ENCODE assay signal across 7 mouse cellular contexts in genomic region chr8:84979599-84980421, GRCm38 (mm10). TPM values are rescaled to one million over a fixed set of nuclear protein-coding genes. Genes with fewer than 3 reads are reported as not detected.
A peak's percentile ranks its signal among the peaks of the same experiment; 100 is the strongest.
DNase-seq lines count a peak whose midpoint lies in the region; ATAC-seq lines count a peak whose summit lies in the region.

No protein-coding gene starts in this region.

- H3K4me3 ChIP-seq in embryonic facial prominence, embryonic 11.5 days (ENCODE audit: low read depth, low read length), result peak overlapping the region; percentile 28
- peak overlapping the region; percentile 33 for H3K4me3 ChIP-seq in limb, embryonic 11.5 days (ENCODE audit: low read depth, low read length)
- H3K4me3 ChIP-seq in midbrain, embryonic 13.5 days (replicated peaks), result peak overlapping the region; percentile 53

- DNase-seq in adrenal gland, postnatal 25 days, result peak; percentile 92
- peak; percentile 92 for DNase-seq in embryonic facial prominence, embryonic 11.5 days (ENCODE audit: low spot score)
- peak; percentile 100 for DNase-seq in heart, adult 11 months
- DNase-seq in kidney, adult 18-20 months, result peak; percentile 95
- peak; percentile 90 for DNase-seq in limb, embryonic 11.5 days (ENCODE audit: low spot score)
- peak; percentile 83 for DNase-seq in spleen, adult 12 weeks (ENCODE audit: low spot score)

- peaks cover 20% of the 10 kb centered on the region for H3K4me1 ChIP-seq in embryonic facial prominence, embryonic 11.5 days (ENCODE audit: control insufficient read depth, insufficient read depth, low read length)
- H3K4me1 ChIP-seq in limb, embryonic 11.5 days (ENCODE audit: control insufficient read depth, insufficient read depth, low read length), result peaks cover 54% of the 10 kb centered on the region
- H3K4me1 ChIP-seq in midbrain, embryonic 13.5 days (replicated peaks), result peaks cover 74% of the 10 kb centered on the region

- H3K9me3 ChIP-seq in embryonic facial prominence, embryonic 11.5 days (replicated peaks; ENCODE audit: control insufficient read depth, low read length), result no peaks in the 10 kb centered on the region
- H3K9me3 ChIP-seq in limb, embryonic 11.5 days (ENCODE audit: control insufficient read depth, low read length), result no peaks in the 10 kb centered on the region
- H3K9me3 ChIP-seq in midbrain, embryonic 13.5 days, result no peaks in the 10 kb centered on the region

- 2% methylated on average over 42 of the region's 42 CpGs for WGBS in embryonic facial prominence, embryonic 11.5 days
- 2% methylated on average over 28 of the region's 42 CpGs for WGBS in limb, embryonic 11.5 days
- WGBS in midbrain, embryonic 13.5 days, result 3% methylated on average over 42 of the region's 42 CpGs

- H3K4me2 ChIP-seq in embryonic facial prominence, embryonic 11.5 days (ENCODE audit: low read depth, low read length), result peak overlapping the region; percentile 71
- H3K4me2 ChIP-seq in limb, embryonic 11.5 days (ENCODE audit: low read depth, severe bottlenecking), result peak overlapping the region; percentile 97
- peak overlapping the region; percentile 95 for H3K4me2 ChIP-seq in midbrain, embryonic 13.5 days (replicated peaks)

- ATAC-seq in embryonic facial prominence, embryonic 11.5 days (replicated peaks; ENCODE audit: insufficient number of reproducible peaks, low FRiP score, low TSS enrichment, low read depth), result 0 out of 2 replicates have a peak, but pooled peaks have one; percentile 15
- ATAC-seq in limb, embryonic 11.5 days (ENCODE audit: insufficient number of reproducible peaks, low FRiP score, low TSS enrichment, low read depth), result peak; percentile 11; the same call in 1 of the 2 replicates
- ATAC-seq in midbrain, embryonic 13.5 days, result peak; percentile 21

- H3K27ac ChIP-seq in embryonic facial prominence, embryonic 11.5 days (replicated peaks; ENCODE audit: low read depth, low read length), result peak overlapping the region; percentile 36; the same call in 1 of the 2 replicates
- no peak overlapping the region for H3K27ac ChIP-seq in limb, embryonic 11.5 days (replicated peaks; ENCODE audit: low read depth, low read length)
- peak overlapping the region; percentile 35; the same call in 1 of the 2 replicates for H3K27ac ChIP-seq in midbrain, embryonic 13.5 days

- peaks cover 22% of the 10 kb centered on the region for H3K27me3 ChIP-seq in embryonic facial prominence, embryonic 11.5 days (ENCODE audit: control insufficient read depth, insufficient read depth, low read length)
- peaks cover 15% of the 10 kb centered on the region for H3K27me3 ChIP-seq in limb, embryonic 11.5 days (ENCODE audit: control insufficient read depth, insufficient read depth, low read length)
- peaks cover 57% of the 10 kb centered on the region for H3K27me3 ChIP-seq in midbrain, embryonic 13.5 days

- peak overlapping the region; percentile 46 for H3K9ac ChIP-seq in embryonic facial prominence, embryonic 11.5 days (replicated peaks; ENCODE audit: low read length)
- H3K9ac ChIP-seq in limb, embryonic 11.5 days (ENCODE audit: low read length), result peak overlapping the region; percentile 53
- peak overlapping the region; percentile 46; the same call in 1 of the 2 replicates for H3K9ac ChIP-seq in midbrain, embryonic 13.5 days (replicated peaks)

- no peaks in the 10 kb centered on the region for H3K36me3 ChIP-seq in embryonic facial prominence, embryonic 11.5 days (replicated peaks; ENCODE audit: control insufficient read depth, insufficient read depth, low read depth, low read length)
- H3K36me3 ChIP-seq in limb, embryonic 11.5 days (ENCODE audit: control insufficient read depth, insufficient read depth, low read length), result no peaks in the 10 kb centered on the region
- peaks cover 5% of the 10 kb centered on the region; the same call in 1 of the 2 replicates for H3K36me3 ChIP-seq in midbrain, embryonic 13.5 days

RNA-seq across cellular contexts. Expression of gene Junb, which starts 1.3 kb away (rescaled TPM):
- 32.8 and 33.2 TPM in 2 replicates for total RNA-seq in adrenal gland, postnatal 25 days (2021)
- polyA plus RNA-seq in embryonic facial prominence, embryonic 11.5 days (2014; fragmentation: Nextera tagmentation; extraction: Ambion mirVana), result 5.4 and 6.2 TPM in 2 replicates
- polyA plus RNA-seq in limb, embryonic 11.5 days (2014; fragmentation: Nextera tagmentation; extraction: Ambion mirVana), result 7.2 and 7.7 TPM in 2 replicates
- polyA plus RNA-seq in midbrain, embryonic 13.5 days (2015; fragmentation: Nextera tagmentation; extraction: Ambion mirVana), result 3.5 and 6.1 TPM in 2 replicates

RNA-seq across cellular contexts. Expression of gene Rnaseh2a, which starts 10.2 kb away (rescaled TPM):
- 101 and 159 TPM in 2 replicates for total RNA-seq in adrenal gland, postnatal 25 days (2021)
- polyA plus RNA-seq in embryonic facial prominence, embryonic 11.5 days (2014; fragmentation: Nextera tagmentation; extraction: Ambion mirVana), result 109 and 137 TPM in 2 replicates
- 127 and 133 TPM in 2 replicates for polyA plus RNA-seq in limb, embryonic 11.5 days (2014; fragmentation: Nextera tagmentation; extraction: Ambion mirVana)
- 66.5 and 68.6 TPM in 2 replicates for polyA plus RNA-seq in midbrain, embryonic 13.5 days (2015; fragmentation: Nextera tagmentation; extraction: Ambion mirVana)

RNA-seq across cellular contexts. Expression of gene Prdx2, which starts 10.4 kb away (rescaled TPM):
- 496 and 624 TPM in 2 replicates for total RNA-seq in adrenal gland, postnatal 25 days (2021)
- 1,219 and 1,316 TPM in 2 replicates for polyA plus RNA-seq in embryonic facial prominence, embryonic 11.5 days (2014; fragmentation: Nextera tagmentation; extraction: Ambion mirVana)
- 1,235 and 1,326 TPM in 2 replicates for polyA plus RNA-seq in limb, embryonic 11.5 days (2014; fragmentation: Nextera tagmentation; extraction: Ambion mirVana)
- polyA plus RNA-seq in midbrain, embryonic 13.5 days (2015; fragmentation: Nextera tagmentation; extraction: Ambion mirVana), result 1,603 and 1,658 TPM in 2 replicates

RNA-seq across cellular contexts. Expression of gene Gm49661, which starts 10.6 kb away (rescaled TPM):
- total RNA-seq in adrenal gland, postnatal 25 days (2021), result 4.4 TPM in 1 of 2 replicates, not detected in the other
- polyA plus RNA-seq in embryonic facial prominence, embryonic 11.5 days (2014; fragmentation: Nextera tagmentation; extraction: Ambion mirVana), result not detected in 2 replicates
- not detected in 2 replicates for polyA plus RNA-seq in limb, embryonic 11.5 days (2014; fragmentation: Nextera tagmentation; extraction: Ambion mirVana)
- polyA plus RNA-seq in midbrain, embryonic 13.5 days (2015; fragmentation: Nextera tagmentation; extraction: Ambion mirVana), result not detected in 2 replicates

RNA-seq across cellular contexts. Expression of gene Hook2, which starts 10.6 kb away (rescaled TPM):
- 7.7 and 10.8 TPM in 2 replicates for total RNA-seq in adrenal gland, postnatal 25 days (2021)
- polyA plus RNA-seq in embryonic facial prominence, embryonic 11.5 days (2014; fragmentation: Nextera tagmentation; extraction: Ambion mirVana), result 11.3 and 14.2 TPM in 2 replicates
- 14.5 and 15.2 TPM in 2 replicates for polyA plus RNA-seq in limb, embryonic 11.5 days (2014; fragmentation: Nextera tagmentation; extraction: Ambion mirVana)
- 23.5 and 23.8 TPM in 2 replicates for polyA plus RNA-seq in midbrain, embryonic 13.5 days (2015; fragmentation: Nextera tagmentation; extraction: Ambion mirVana)
